Mouse (Mus musculus) cerebellum, postnatal 25 days (tissue): ENCODE data around the gene Ntrk3.

ENCODE experiments used
- DNase-seq, 2 experiments: peaks; one replicate each; pipeline ENCODE4 v3.0.0; 2021; ENCODE audit warnings: mixed read lengths in 2 of 2

The Ntrk3 gene

GRCm38 (mm10) chr7:78179996-78180665 is 557.7 kb downstream of the Ntrk3 start:
- no peak for DNase-seq

GRCm38 (mm10) chr7:78172267-78172955 is 565.4 kb downstream of the Ntrk3 start:
- no peak for DNase-seq

- DNase-seq = no peak
Observed at GRCm38 (mm10) chr7:78165466-78165865, 572.3 kb downstream of the Ntrk3 start.

- peak in 1 of 2 experiments; percentile 6 for DNase-seq
Observed at GRCm38 (mm10) chr7:78157946-78158345, 579.9 kb downstream of the Ntrk3 start.

GRCm38 (mm10) chr7:78145251-78145650 is 592.6 kb downstream of the Ntrk3 start:
- no peak for DNase-seq

GRCm38 (mm10) chr7:78144849-78145248 is 593.0 kb downstream of the Ntrk3 start:
- no peak for DNase-seq

GRCm38 (mm10) chr7:78129966-78130365 is 607.8 kb downstream of the Ntrk3 start:
- DNase-seq = no peak
